Mouse (Mus musculus): ENCODE measurements around the gene Mms22l.

- no peak for TF ChIP-seq EP300 (optimal IDR thresholded peaks at IDR 0.05)
- TF ChIP-seq CTCF (IDR thresholded peaks at IDR 0.05; ENCODE audit: low read depth), result no peak
Observed at GRCm38 (mm10) chr4:24594824-24595223, 98.6 kb downstream of the Mms22l start.

All from stomach, postnatal 0 days (tissue).